Mouse (Mus musculus) heart, postnatal 0 days (tissue): ENCODE data around the gene Ciita. TPM values are rescaled to one million over a fixed set of nuclear protein-coding genes. Genes with fewer than 3 reads are reported as not detected.

Experiments used
- ATAC-seq: fragments of 200-750 bp; cut with Nextera tagmentation; 2 replicates; pipeline ENCODE4 v1.8.0; 2017; ENCODE audit warnings: low read depth, moderate number of reproducible peaks, moderate library complexity; ENCODE audit not compliant: insufficient read depth
- DNase-seq: peaks from one replicate; pipeline ENCODE4 v3.0.0-alpha.2; 2016; ENCODE audit warnings: low spot score
- H3K27ac ChIP-seq: fragments of 300-500 bp; sonication (generic); 2 replicates; pipeline ENCODE4 v1.5.1; 2014; ENCODE audit warnings: low read depth, mild to moderate bottlenecking
- H3K27me3 ChIP-seq: fragments of 300-500 bp; sonication (generic); 2 replicates; pipeline ENCODE4 v1.6.1; 2014; ENCODE audit warnings: low read length, mixed read lengths; ENCODE audit not compliant: control insufficient read depth, insufficient read depth
- H3K36me3 ChIP-seq: fragments of 300-500 bp; sonication (generic); replicated peaks from 2 replicates; pipeline ENCODE4 v1.6.1; 2014; ENCODE audit warnings: low read length, mixed read lengths; ENCODE audit not compliant: control insufficient read depth, insufficient read depth
- H3K4me1 ChIP-seq: fragments of 300-500 bp; sonication (generic); 2 replicates; pipeline ENCODE4 v1.6.1; 2014; ENCODE audit warnings: antibody characterized with exemption; ENCODE audit not compliant: control insufficient read depth, insufficient read depth
- H3K4me2 ChIP-seq: fragments of 300-500 bp; sonication (generic); 2 replicates; pipeline ENCODE4 v1.6.1; 2014; ENCODE audit warnings: low read depth, mild to moderate bottlenecking, low read length, moderate library complexity
- H3K4me3 ChIP-seq: fragments of 300-500 bp; sonication (generic); 2 replicates; pipeline ENCODE4 v1.5.1; 2014; ENCODE audit warnings: low read depth, low read length
- H3K9ac ChIP-seq: fragments of 300-500 bp; sonication (generic); replicated peaks from 2 replicates; pipeline ENCODE4 v1.6.1; 2014; ENCODE audit warnings: low read depth, low read length, mixed read lengths
- H3K9me3 ChIP-seq: fragments of 300-500 bp; sonication (generic); replicated peaks from 2 replicates; pipeline ENCODE4 v1.6.1; 2016; ENCODE audit warnings: low read length; ENCODE audit not compliant: control insufficient read depth
- CTCF ChIP-seq: IDR thresholded peaks from 2 replicates; pipeline ENCODE4 v1.5.1; 2016; ENCODE audit warnings: antibody characterized with exemption, control low read depth, low read depth
- EP300 ChIP-seq: IDR thresholded peaks from 2 replicates; pipeline ENCODE4 v1.6.1; 2016; ENCODE audit warnings: antibody characterized with exemption, low read depth
- WGBS: fragments of 180-500 bp; shearing (Covaris S2); extraction: QIAGEN DNeasy Blood & Tissue Kit; methylation state at CpG from one replicate; pipeline ENCODE4 v1.1.7; 2014; 5-methylcytosine and 5-hydroxymethylcytosine counted together
- polyA plus RNA-seq: library from polyadenylated mRNA; unstranded; fragments of >200 nt; fragmentation: Nextera tagmentation; extraction: Ambion mirVana; gene quantifications from 2 replicates; pipeline ENCODE4 v1.2.1, GENCODE M21; 2015
- total RNA-seq: library from RNA; depleted of rRNA; stranded (reverse); fragments of >200 nt; gene quantifications from 2 replicates; pipeline ENCODE4 v1.2.3, GENCODE M21; 2014; ENCODE audit warnings: low replicate concordance; rRNA removed

Ciita gene
- total RNA-seq (0.58 TPM in 1 of 2 replicates, not detected in the other), polyA plus RNA-seq (0.08 TPM in 2 replicates)

DNA sequence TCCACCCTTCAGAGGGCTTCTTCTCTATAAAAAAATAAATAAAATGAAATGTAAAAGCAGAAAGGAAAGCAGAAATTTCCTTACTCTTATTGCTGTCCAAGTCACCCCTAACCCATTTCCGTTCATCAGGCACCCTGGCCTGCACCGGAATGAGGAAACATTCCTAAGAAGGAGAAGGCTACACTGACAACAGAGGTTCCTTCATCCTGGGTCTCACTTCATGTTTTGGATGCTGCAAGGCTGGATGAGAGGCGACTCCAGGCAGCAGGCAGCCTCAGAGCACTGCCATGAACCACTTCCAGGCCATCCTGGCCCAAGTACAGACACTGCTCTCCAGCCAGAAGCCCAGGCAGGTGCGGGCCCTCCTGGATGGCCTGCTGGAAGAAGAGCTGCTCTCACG is at the start of gene Ciita:
TSS of gene Ciita (plus strand) at position 203 of the 400 bp plus-strand sequence.
- WGBS, result 59% methylated on average over 5 of the region's 5 CpGs
- Histone ChIP-seq H3K4me3 (no peak within 1 kb of the TSS), H3K27ac (no peak within 1 kb of the TSS), H3K27me3 (no peaks in the 10 kb centered on the region), H3K4me1 (no peaks in the 10 kb centered on the region; the same call in 1 of the 2 replicates), H3K9me3 (no peaks in the 10 kb centered on the region), H3K9ac (no peak within 1 kb of the TSS), H3K4me2 (no peak within 1 kb of the TSS), H3K36me3 (no peaks in the 10 kb centered on the region)
- DNase-seq, result no peak
- no peak for ATAC-seq
- no peak for TF ChIP-seq EP300

DNA sequence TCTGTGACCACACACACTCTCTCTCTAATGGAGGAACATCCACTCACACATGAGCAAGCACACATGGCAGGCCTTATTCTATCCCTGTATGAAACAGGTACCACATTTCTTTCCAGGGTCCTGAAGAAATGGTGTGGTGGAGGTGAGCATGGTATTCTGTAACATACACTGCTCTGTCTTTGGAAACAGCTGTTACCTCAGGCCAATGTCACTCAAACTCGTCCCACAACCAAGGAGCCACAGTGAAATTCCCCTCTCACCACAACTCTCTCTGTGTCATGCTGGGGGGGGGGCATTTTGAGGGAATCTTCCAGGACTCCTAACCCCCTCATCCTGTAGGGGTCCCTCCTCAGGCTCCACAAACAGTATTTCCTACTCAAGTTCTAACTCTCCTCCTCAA is 47.9 kb upstream of the Ciita start:
- no peaks in the 10 kb centered on the region for H3K4me1 ChIP-seq
- TF ChIP-seq EP300, result no peak
- TF ChIP-seq CTCF, result no peak
- H3K27me3 ChIP-seq, result no peaks in the 10 kb centered on the region
- no peak overlapping the region for H3K9ac ChIP-seq
- 73% methylated on average over 1 of the region's 1 CpGs for WGBS
- H3K4me2 ChIP-seq, result no peak overlapping the region
- 0 out of 2 replicates have a peak, but pooled peaks cover under 1% of the 10 kb centered on the region for H3K36me3 ChIP-seq
- no peak overlapping the region for H3K4me3 ChIP-seq
- ATAC-seq, result no peak
- DNase-seq, result no peak
- H3K27ac ChIP-seq, result no peak overlapping the region
- H3K9me3 ChIP-seq, result no peaks in the 10 kb centered on the region

DNA sequence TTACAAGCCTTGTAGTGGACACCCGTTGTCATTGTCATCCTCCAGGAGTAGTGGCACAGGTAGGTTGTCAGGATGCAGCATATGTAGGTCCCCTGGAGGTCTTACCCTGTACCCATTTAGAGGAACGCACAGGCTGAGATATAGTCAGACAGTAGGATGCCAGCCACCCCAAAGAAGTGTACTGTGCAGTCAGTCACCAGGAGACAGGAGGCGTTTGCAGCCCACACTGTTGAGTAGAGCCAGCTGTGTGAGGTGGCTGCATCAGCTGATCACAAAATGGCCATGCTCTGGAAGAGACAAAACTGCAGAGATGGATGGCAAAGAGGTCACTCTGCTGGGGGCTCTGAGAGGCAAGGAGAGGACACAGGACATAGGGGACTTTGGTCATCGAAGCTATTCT is 47.5 kb upstream of the Ciita start:
- H3K4me3 ChIP-seq, result no peak overlapping the region
- H3K27ac ChIP-seq, result no peak overlapping the region
- no peaks in the 10 kb centered on the region for H3K9me3 ChIP-seq
- no peaks in the 10 kb centered on the region for H3K27me3 ChIP-seq
- DNase-seq, result no peak
- no peaks in the 10 kb centered on the region for H3K4me1 ChIP-seq
- TF ChIP-seq EP300 (no peak), CTCF (no peak)
- WGBS, result 73% methylated on average over 4 of the region's 4 CpGs
- H3K36me3 ChIP-seq, result no peaks in the 10 kb centered on the region
- H3K4me2 ChIP-seq, result no peak overlapping the region
- ATAC-seq, result no peak
- H3K9ac ChIP-seq, result no peak overlapping the region

DNA sequence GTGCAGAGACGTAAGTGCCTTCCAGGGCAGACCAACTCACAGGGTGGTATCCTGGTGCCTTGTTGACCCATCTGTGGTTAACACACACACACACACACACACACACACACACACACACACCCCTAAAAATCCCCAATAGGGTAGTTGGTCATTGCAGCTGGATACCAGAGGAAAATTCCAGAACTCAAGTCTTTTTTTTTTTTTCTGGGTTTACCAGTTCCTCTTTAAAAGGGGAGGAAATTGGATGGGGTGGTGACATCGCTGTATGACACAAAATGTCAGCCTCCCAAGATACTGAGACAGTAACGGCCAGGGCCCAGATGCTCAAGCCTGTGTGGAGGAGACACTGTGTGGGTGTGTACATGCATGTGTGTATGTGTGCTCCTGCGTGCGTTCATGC is 46.5 kb upstream of the Ciita start:
- Histone ChIP-seq H3K27me3 (no peaks in the 10 kb centered on the region), H3K36me3 (no peaks in the 10 kb centered on the region), H3K4me3 (no peak overlapping the region), H3K9ac (no peak overlapping the region), H3K9me3 (no peaks in the 10 kb centered on the region), H3K4me2 (no peak overlapping the region), H3K27ac (no peak overlapping the region), H3K4me1 (no peaks in the 10 kb centered on the region)
- DNase-seq (no peak), ATAC-seq (no peak)
- TF ChIP-seq EP300, result no peak
- no peak for TF ChIP-seq CTCF
- WGBS, result 77% methylated on average over 5 of the region's 5 CpGs

DNA sequence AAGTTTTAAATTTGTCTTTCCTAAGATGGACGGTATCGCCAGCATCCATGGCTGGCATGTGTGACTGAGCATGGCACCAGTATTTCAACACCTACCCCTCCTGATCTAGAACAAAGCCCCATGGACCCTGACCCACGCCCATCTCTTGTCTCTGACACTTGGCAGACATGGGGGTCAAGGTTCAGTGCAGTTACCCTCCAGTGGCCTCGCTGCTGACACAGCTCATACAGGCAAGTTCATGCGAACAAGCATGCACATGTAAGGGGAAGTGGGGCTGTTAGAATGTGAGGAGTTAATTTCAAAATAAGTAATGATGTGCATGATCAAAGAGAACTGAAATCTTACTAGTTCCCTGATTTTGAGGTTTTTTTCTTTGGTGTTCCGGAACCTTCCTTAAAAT is 43.7 kb upstream of the Ciita start:
- no peak for TF ChIP-seq CTCF
- no peak for TF ChIP-seq EP300
- no peaks in the 10 kb centered on the region for H3K9me3 ChIP-seq

DNA sequence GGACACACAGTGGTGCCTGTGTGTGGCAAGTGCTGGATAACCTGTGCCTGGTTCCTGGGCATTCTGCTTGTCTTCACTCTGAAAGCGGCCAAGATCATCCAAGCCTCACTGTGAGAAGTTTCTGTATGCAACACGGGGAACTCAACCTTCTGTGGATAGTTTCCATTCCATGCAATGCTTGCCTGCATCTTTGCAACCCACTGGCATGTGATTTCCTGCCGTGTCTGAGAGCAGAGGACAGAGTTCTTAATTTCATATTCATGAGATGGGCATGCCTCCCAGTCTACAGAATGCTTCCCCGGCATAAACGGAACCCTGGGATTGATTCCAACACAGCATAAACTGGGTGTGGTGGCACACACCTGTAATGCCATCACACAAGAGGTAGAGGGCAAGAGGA is 41.8 kb upstream of the Ciita start:
- DNase-seq (no peak), ATAC-seq (no peak)
- Histone ChIP-seq H3K4me1 (no peaks in the 10 kb centered on the region), H3K27ac (no peak overlapping the region), H3K27me3 (no peaks in the 10 kb centered on the region), H3K9ac (no peak overlapping the region), H3K36me3 (no peaks in the 10 kb centered on the region), H3K4me3 (no peak overlapping the region), H3K9me3 (no peaks in the 10 kb centered on the region), H3K4me2 (no peak overlapping the region)
- TF ChIP-seq EP300, result no peak
- no peak for TF ChIP-seq CTCF
- WGBS, result 75% methylated on average over 5 of the region's 5 CpGs

More for the DNA sequence above, 43.7 kb upstream of the Ciita start:
- ATAC-seq, result no peak
- no peaks in the 10 kb centered on the region for H3K27me3 ChIP-seq
- no peaks in the 10 kb centered on the region for H3K36me3 ChIP-seq
- no peak for DNase-seq
- 83% methylated on average over 6 of the region's 6 CpGs for WGBS
- no peak overlapping the region for H3K4me2 ChIP-seq
- H3K4me1 ChIP-seq, result no peaks in the 10 kb centered on the region
- no peak overlapping the region for H3K27ac ChIP-seq
- no peak overlapping the region for H3K4me3 ChIP-seq
- H3K9ac ChIP-seq, result no peak overlapping the region
